Mouse (Mus musculus) hindbrain, embryonic 12.5 days (tissue): ENCODE data around the gene Shkbp1. TPM values are rescaled to one million over a fixed set of nuclear protein-coding genes. Genes with fewer than 3 reads are reported as not detected.

ENCODE experiments used
- ATAC-seq: fragments of 200-750 bp; cut with Nextera tagmentation; 2 replicates; pipeline ENCODE4 v1.8.0; 2017; ENCODE audit warnings: moderate TSS enrichment; ENCODE audit not compliant: low FRiP score
- H3K27ac ChIP-seq: fragments of 300-500 bp; sonication (generic); 2 replicates; pipeline ENCODE4 v1.5.1; 2016; ENCODE audit warnings: mild to moderate bottlenecking
- H3K27me3 ChIP-seq: fragments of 300-500 bp; sonication (generic); 2 replicates; pipeline ENCODE4 v1.6.1; 2016; ENCODE audit warnings: mild to moderate bottlenecking
- H3K36me3 ChIP-seq: fragments of 300-500 bp; sonication (generic); 2 replicates; pipeline ENCODE4 v1.6.1; 2016; ENCODE audit warnings: mild to moderate bottlenecking
- H3K4me1 ChIP-seq: fragments of 300-500 bp; sonication (generic); 2 replicates; pipeline ENCODE4 v1.6.1; 2016
- H3K4me2 ChIP-seq: fragments of 300-500 bp; sonication (generic); replicated peaks from 2 replicates; pipeline ENCODE4 v1.6.1; 2016; ENCODE audit warnings: mild to moderate bottlenecking
- H3K4me3 ChIP-seq: fragments of 300-500 bp; sonication (generic); 2 replicates; pipeline ENCODE4 v1.5.1; 2016; ENCODE audit warnings: mild to moderate bottlenecking
- H3K9ac ChIP-seq: fragments of 300-500 bp; sonication (generic); 2 replicates; pipeline ENCODE4 v1.6.1; 2016; ENCODE audit warnings: mild to moderate bottlenecking, moderate library complexity
- H3K9me3 ChIP-seq: fragments of 300-500 bp; sonication (generic); replicated peaks from 2 replicates; pipeline ENCODE4 v1.6.1; 2016; ENCODE audit warnings: mild to moderate bottlenecking
- WGBS: fragments of 180-500 bp; shearing (Covaris S2); methylation state at CpG from one replicate; pipeline ENCODE4 v1.1.7; 2016; 5-methylcytosine and 5-hydroxymethylcytosine counted together
- polyA plus RNA-seq: library from polyadenylated mRNA; unstranded; fragments of >200 nt; fragmentation: Nextera tagmentation; extraction: Ambion mirVana; gene quantifications from 2 replicates; pipeline ENCODE4 v1.2.1, GENCODE M21; 2016

Shkbp1 gene
- polyA plus RNA-seq, 1 experiment from 2014 or later, result 72.4 TPM

DNA sequence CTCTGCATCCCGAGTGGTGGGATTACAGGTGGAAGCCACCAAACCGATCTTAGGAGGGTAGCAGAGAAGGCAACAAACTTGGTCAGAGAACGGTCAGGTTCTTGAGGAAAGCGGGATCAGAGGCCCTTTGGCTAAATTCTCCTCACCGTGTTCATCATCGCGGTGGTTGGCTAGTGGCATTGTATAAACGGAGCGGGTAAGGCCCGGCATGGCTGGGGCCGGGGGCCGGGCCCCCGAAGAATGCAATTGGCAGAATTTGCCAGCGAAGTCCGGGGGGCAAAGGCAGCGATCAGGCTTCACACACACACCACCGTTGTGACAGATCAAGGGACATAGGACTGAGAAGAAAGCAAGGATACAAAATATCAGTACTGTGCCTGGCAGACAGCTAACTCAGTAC lies 25.8 kb downstream of the Shkbp1 start:
- Histone ChIP-seq H3K9ac (no peak overlapping the region), H3K4me1 (peaks cover 50% of the 10 kb centered on the region), H3K9me3 (no peaks in the 10 kb centered on the region; the same call in 1 of the 2 replicates), H3K27me3 (peaks cover 99% of the 10 kb centered on the region), H3K4me3 (no peak overlapping the region), H3K36me3 (no peaks in the 10 kb centered on the region), H3K4me2 (no peak overlapping the region; the same call in 1 of the 2 replicates), H3K27ac (no peak overlapping the region)
- no peak for ATAC-seq
- WGBS, result 24% methylated on average over 17 of the region's 17 CpGs

DNA sequence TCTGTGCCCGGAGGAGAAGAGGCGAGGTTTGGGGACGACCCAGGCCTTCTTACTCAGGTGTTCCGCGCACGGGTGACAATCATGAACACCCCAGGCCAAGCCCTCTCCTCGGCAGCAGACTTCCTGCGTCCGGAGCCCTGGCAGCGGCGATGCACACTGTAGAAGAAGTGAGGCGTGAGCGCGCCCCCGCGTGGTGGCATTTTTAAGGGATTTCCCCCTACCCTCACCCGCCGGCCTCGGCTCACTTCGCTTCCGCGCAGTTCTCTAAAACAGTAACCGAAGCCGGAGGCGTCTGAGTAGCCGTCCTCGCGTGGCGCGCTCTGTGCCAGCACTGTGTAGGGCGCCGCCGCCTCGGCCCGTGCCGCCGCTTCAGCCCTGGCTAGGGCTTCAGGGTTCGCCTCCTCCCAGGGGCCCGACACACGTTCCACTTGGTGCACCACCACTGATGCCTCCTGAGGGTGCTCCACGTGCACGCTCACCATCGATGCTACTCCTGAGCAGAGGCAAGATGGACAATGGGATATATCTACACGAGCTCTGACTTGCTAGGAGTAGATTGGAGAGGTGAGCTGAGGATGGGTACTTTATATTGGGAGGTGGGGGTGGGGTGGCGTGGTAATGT lies 26.4 kb downstream of the Shkbp1 start:
- H3K9ac ChIP-seq, result no peak overlapping the region

DNA sequence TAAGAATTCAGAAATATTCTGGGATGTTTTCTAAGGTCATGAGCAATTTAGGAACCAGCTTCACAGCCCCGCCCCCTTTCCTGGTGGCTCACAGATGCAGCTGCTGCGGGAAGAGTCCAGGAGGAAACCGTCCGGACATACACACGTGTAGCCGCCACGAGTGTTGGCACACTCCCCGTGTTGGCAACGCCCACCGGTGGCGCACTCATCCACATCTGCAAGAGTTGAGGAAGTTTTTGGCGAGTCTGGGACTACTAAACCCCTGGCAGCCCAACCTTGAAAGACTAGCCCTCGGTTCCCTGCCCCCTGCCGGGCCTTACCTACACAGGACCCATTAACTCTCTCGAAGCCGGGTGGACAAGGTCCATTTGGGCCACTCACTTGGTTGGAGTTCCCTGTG lies 27.2 kb downstream of the Shkbp1 start:
- H3K4me1 ChIP-seq, result peaks cover 39% of the 10 kb centered on the region
- no peaks in the 10 kb centered on the region; the same call in 1 of the 2 replicates for H3K9me3 ChIP-seq
- WGBS, result 34% methylated on average over 16 of the region's 16 CpGs
- no peak for ATAC-seq
- H3K36me3 ChIP-seq, result no peaks in the 10 kb centered on the region
- H3K9ac ChIP-seq, result no peak overlapping the region
- no peak overlapping the region for H3K4me2 ChIP-seq
- H3K27me3 ChIP-seq, result peaks cover 98% of the 10 kb centered on the region
- H3K4me3 ChIP-seq, result no peak overlapping the region
- H3K27ac ChIP-seq, result no peak overlapping the region

More for the DNA sequence above, 26.4 kb downstream of the Shkbp1 start:
- ATAC-seq, result no peak
- H3K27ac ChIP-seq, result no peak overlapping the region
- no peaks in the 10 kb centered on the region for H3K36me3 ChIP-seq
- H3K27me3 ChIP-seq, result peaks cover 99% of the 10 kb centered on the region
- 4% methylated on average over 45 of the region's 45 CpGs for WGBS
- H3K4me3 ChIP-seq, result peak overlapping the region; percentile 22
- H3K4me2 ChIP-seq, result peak overlapping the region; percentile 47
- peaks cover 47% of the 10 kb centered on the region for H3K4me1 ChIP-seq
- H3K9me3 ChIP-seq, result no peaks in the 10 kb centered on the region; the same call in 1 of the 2 replicates

DNA sequence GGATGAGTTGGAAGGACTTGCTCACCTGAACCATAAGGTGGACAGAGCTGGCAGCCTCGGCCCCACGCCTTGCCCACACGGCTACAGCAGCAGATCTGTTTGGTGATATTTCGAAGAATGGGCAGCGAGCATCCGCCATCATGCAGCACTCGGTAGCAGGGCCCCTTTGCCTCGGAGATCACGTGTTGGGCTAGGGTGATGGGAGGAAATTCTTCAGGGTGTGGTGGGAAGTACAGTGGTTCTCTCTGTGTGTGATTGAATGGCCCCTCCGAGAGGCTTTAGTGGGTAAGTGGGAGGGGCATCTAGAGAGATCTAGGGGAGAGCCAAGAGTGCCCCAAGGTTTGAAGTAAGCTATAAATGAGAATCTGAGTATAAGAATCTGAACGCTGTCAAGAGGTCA lies 27.7 kb downstream of the Shkbp1 start:
- H3K4me3 ChIP-seq, result no peak overlapping the region
- peaks cover 98% of the 10 kb centered on the region for H3K27me3 ChIP-seq
- no peaks in the 10 kb centered on the region for H3K36me3 ChIP-seq
- ATAC-seq, result no peak
- peaks cover 35% of the 10 kb centered on the region for H3K4me1 ChIP-seq
- no peaks in the 10 kb centered on the region; the same call in 1 of the 2 replicates for H3K9me3 ChIP-seq
- no peak overlapping the region for H3K9ac ChIP-seq
- H3K27ac ChIP-seq, result no peak overlapping the region
- H3K4me2 ChIP-seq, result no peak overlapping the region
- WGBS, result 84% methylated on average over 11 of the region's 11 CpGs

DNA sequence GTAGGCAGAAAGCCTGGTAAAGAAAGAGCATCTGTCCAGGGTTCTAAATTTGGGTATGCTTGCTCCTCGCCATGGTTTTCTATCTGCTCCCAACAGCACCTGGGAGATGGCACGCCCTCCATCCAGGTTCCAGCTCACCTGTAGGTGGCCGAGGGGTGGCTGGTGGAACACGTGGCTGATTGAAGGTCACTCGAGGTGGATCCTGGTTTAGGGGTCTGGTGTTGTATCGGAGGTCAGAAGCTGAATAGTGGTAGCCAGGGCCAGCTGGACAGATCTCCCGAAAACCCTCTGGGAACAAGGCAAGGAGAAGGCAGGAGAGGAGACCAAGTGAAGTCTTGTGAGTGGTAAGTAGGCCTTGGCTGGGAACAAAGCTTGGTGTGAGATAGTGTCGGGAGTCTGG lies 28.3 kb downstream of the Shkbp1 start:
- Histone ChIP-seq H3K4me3 (no peak overlapping the region), H3K4me1 (peaks cover 28% of the 10 kb centered on the region)
- WGBS, result 95% methylated on average over 8 of the region's 8 CpGs

DNA sequence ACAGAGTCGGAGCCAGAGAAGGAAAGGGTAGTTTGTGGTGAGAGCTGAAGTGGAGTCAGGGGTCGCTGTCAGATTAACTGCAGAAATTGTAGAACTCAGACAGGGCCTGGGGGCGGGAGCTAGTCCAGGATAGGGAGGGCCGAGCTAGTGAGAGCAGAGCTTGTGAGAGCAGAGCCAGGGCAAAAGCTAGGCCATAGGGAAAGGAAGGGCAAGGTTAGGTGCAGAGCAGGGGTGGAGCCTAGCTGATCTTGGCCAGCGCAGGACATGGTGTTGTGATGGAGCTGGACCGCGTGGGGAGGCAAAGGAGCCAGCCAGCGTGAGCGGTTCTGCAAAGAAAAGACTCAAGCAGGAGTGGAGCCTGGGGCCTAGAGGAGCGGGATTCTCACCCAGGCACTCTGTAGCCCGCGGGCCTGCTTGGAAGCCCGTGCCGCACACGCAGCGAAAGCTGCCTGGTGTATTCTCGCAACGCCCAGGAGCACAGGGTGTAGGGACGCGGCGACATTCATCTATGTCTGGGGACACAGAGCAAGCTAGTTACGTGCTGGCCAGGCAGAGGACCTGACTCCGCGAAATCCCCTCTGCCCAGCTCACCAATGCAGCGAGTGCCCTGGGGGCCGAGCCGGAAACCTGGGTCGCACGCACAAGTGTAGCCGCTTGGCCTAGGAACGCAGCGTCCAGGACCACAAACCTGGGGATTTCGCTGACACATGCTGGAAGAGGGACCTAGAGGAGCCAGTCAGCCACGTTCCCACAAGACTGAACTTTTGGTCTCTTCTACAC lies 29.5 kb downstream of the Shkbp1 start:
- 29% methylated on average over 34 of the region's 34 CpGs for WGBS
- no peak overlapping the region for H3K9ac ChIP-seq
- H3K36me3 ChIP-seq, result no peaks in the 10 kb centered on the region
- H3K4me2 ChIP-seq, result peak overlapping the region; percentile 51
- H3K4me1 ChIP-seq, result peaks cover 29% of the 10 kb centered on the region
- H3K9me3 ChIP-seq, result no peaks in the 10 kb centered on the region; the same call in 1 of the 2 replicates
- H3K27ac ChIP-seq, result no peak overlapping the region
- peaks cover 92% of the 10 kb centered on the region for H3K27me3 ChIP-seq
- H3K4me3 ChIP-seq, result peak overlapping the region; percentile 25
- ATAC-seq, result no peak

More for the DNA sequence above, 28.3 kb downstream of the Shkbp1 start:
- Histone ChIP-seq H3K27ac (no peak overlapping the region), H3K9ac (no peak overlapping the region), H3K4me2 (no peak overlapping the region), H3K9me3 (no peaks in the 10 kb centered on the region; the same call in 1 of the 2 replicates), H3K27me3 (peaks cover 97% of the 10 kb centered on the region), H3K36me3 (no peaks in the 10 kb centered on the region)
- no peak for ATAC-seq

DNA sequence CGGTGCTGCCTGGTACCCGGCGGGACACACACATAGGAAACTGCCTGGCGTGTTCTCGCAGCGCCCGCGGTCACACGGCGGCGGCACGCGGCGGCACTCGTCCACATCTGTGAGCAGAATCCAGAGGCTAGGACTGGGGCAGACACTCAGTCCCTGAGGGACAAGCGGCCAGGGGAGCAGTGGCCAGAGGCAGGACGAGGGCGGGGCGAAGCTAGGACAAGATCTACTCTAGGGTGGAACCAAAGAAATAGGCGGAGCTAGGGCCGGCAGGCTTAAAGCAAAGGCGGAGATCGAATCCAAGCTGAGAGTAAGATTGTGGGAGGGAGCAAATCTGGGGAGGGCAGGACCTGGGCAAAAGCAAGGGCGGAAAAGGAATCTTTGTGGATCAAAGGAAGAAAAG lies 30.1 kb downstream of the Shkbp1 start:
- no peak overlapping the region; the same call in none of the 2 replicates for H3K9ac ChIP-seq
- peak overlapping the region; percentile 51 for H3K4me2 ChIP-seq
- H3K4me1 ChIP-seq, result peaks cover 25% of the 10 kb centered on the region
- H3K27ac ChIP-seq, result no peak overlapping the region
- H3K36me3 ChIP-seq, result no peaks in the 10 kb centered on the region
- no peaks in the 10 kb centered on the region; the same call in 1 of the 2 replicates for H3K9me3 ChIP-seq
- under 1% methylated on average over 24 of the region's 24 CpGs for WGBS
- ATAC-seq, result 0 out of 2 replicates have a peak, but pooled peaks have one; percentile 11
- H3K27me3 ChIP-seq, result peaks cover 87% of the 10 kb centered on the region
- peak overlapping the region; percentile 25 for H3K4me3 ChIP-seq

DNA sequence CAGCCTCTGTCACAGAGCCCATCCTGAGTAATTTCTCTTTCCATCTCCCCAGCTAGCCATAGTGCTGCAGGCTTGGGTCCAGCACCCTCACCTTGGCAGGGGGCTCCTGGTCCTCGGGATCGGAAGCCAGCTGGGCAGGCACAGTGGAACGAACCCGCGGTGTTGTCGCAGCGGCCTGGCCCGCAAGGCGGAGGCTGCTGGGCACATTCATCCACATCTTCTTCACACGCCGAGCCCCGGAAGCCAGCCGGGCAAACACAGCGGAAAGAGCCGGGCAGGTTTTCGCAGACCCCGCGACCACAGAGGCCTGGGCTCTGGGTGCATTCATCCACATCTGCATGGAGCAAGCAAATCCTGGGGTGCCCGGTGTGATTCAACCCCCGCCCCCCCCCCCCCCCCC lies 30.9 kb downstream of the Shkbp1 start:
- Histone ChIP-seq H3K27ac (no peak overlapping the region), H3K4me2 (no peak overlapping the region), H3K9me3 (no peaks in the 10 kb centered on the region; the same call in 1 of the 2 replicates), H3K9ac (no peak overlapping the region), H3K27me3 (peaks cover 79% of the 10 kb centered on the region), H3K4me3 (no peak overlapping the region), H3K4me1 (peaks cover 20% of the 10 kb centered on the region), H3K36me3 (no peaks in the 10 kb centered on the region)
- ATAC-seq, result no peak
- 36% methylated on average over 20 of the region's 20 CpGs for WGBS

DNA sequence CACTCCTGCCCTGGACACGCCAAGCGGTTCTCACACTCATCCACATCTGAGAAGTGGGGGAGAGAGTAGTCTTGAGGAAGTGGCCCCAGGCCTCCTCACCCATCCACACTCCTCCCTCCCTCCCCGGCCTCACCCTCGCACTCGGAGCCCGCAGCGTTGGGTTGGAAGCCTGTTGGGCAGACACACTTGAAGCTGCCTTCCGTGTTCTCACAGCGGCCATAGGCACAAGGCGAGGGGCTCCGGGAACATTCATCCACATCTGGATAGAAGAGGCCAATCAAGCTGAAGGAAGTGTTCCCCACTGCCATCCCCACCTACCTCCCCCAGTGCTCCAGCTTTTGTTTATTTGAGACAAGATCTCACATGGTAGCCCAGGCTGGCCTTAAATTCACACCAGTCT lies 31.7 kb downstream of the Shkbp1 start:
- ATAC-seq, result no peak
- Histone ChIP-seq H3K9ac (no peak overlapping the region), H3K4me1 (peaks cover 14% of the 10 kb centered on the region; the same call in 1 of the 2 replicates), H3K27ac (no peak overlapping the region), H3K4me3 (no peak overlapping the region), H3K27me3 (peaks cover 71% of the 10 kb centered on the region), H3K9me3 (no peaks in the 10 kb centered on the region; the same call in 1 of the 2 replicates), H3K4me2 (no peak overlapping the region), H3K36me3 (no peaks in the 10 kb centered on the region)
- whole genome bisulfite sequencing, result 98% methylated on average over 10 of the region's 11 CpGs

DNA sequence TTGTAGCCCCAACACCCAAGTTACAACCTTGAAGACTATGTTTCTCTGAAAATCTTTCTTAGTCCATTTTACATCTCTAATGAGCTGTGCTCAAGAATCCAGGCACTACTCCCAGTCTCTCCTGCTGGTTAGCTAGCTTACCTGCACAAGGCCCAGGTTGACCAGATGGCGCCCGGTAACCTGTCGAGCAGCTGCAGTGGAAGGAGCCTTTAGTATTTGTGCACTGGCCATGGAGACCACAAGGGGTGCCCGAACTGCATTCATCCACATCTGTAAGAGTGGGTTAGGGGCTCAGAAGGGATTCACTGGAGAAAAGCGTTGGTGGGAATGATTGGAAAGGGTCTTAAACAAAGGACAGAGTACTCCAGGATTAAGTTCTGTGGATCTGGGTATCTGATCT lies 32.8 kb downstream of the Shkbp1 start:
- H3K4me1 ChIP-seq, result peaks cover 14% of the 10 kb centered on the region; the same call in 1 of the 2 replicates
- no peak overlapping the region for H3K4me3 ChIP-seq
- no peaks in the 10 kb centered on the region; the same call in 1 of the 2 replicates for H3K9me3 ChIP-seq
- H3K27ac ChIP-seq, result no peak overlapping the region
- peaks cover 60% of the 10 kb centered on the region for H3K27me3 ChIP-seq
- H3K4me2 ChIP-seq, result no peak overlapping the region
- ATAC-seq, result no peak
- no peaks in the 10 kb centered on the region for H3K36me3 ChIP-seq
- 92% methylated on average over 5 of the region's 5 CpGs for WGBS
- no peak overlapping the region for H3K9ac ChIP-seq

DNA sequence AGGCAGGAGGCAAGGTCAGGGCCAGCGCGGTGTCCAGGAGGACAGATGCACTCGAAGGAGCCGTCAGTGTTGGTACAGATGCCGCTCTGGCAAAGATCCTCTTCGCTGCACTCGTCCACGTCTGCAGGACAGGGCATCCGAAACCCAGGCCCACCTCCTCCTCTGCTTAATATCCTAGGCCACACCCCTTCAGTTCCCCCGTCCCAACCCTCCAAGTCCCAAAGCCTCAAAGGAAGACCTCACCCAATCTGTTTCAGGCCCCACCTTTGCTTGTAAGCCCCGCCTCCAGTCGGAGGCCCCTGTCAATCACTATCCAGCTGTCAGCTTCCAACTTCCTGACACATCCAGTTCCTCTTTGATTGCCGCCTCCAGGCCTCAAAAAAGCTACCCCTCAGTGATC lies 33.5 kb downstream of the Shkbp1 start:
- Histone ChIP-seq H3K4me2 (no peak overlapping the region), H3K27me3 (peaks cover 52% of the 10 kb centered on the region), H3K9me3 (no peaks in the 10 kb centered on the region; the same call in 1 of the 2 replicates), H3K4me3 (no peak overlapping the region), H3K9ac (no peak overlapping the region), H3K4me1 (peaks cover 14% of the 10 kb centered on the region; the same call in 1 of the 2 replicates), H3K27ac (no peak overlapping the region), H3K36me3 (no peaks in the 10 kb centered on the region)
- 19% methylated on average over 13 of the region's 13 CpGs for WGBS
- ATAC-seq, result no peak

DNA sequence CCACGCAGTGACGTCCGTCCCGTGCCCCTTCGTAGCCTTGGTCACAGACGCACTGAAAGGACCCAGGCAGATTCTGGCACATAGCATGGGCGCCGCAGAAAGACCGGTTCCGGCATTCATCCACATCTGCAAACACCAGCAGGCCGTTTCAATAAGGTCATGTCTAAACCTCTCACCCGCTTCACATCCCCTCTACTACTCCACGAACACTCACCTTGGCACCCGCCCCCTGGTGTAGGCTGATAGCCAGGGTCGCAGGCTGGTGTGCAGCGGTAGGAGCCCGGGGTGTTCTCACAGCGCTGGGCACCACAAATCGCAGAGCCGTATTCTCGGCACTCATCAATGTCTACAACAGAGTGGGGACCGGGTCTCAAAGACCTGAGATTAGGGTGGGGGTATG lies 36.4 kb downstream of the Shkbp1 start:
- 92% methylated on average over 22 of the region's 22 CpGs for WGBS
- no peak overlapping the region for H3K27ac ChIP-seq
- H3K9ac ChIP-seq, result no peak overlapping the region
- no peak for ATAC-seq
- H3K4me3 ChIP-seq, result no peak overlapping the region
- H3K27me3 ChIP-seq, result peaks cover 24% of the 10 kb centered on the region
- 0 out of 2 replicates have a peak, but pooled peaks cover 2% of the 10 kb centered on the region for H3K9me3 ChIP-seq
- H3K4me1 ChIP-seq, result 0 out of 2 replicates have a peak, but pooled peaks cover 9% of the 10 kb centered on the region
- no peaks in the 10 kb centered on the region for H3K36me3 ChIP-seq
- H3K4me2 ChIP-seq, result no peak overlapping the region
